Mouse (Mus musculus): ENCODE measurements around the gene Dus3l.

Dus3l gene

DNA sequence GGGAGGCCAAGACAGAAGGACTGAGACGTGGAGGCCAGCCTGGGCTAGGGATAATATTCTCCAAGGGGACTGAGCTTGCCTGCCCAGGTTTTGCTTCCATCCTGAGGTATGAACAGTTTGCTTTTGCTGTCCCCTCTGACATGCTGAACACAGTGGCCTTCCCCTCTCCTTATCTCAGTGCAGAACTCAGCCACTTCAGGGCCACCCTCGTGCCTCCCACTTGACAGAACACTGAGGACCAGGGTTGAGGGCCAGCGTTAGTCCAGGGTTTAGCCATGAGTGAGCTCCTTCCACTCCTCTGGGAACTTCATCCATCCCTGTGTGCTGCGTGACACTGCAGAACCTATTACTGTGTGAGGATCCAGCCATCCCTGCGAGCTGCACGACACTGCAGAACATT, 24.7 kb downstream of the Dus3l start:
- no peak for DNase-seq (ENCODE audit: extremely low spot score, low spot score)

DNA sequence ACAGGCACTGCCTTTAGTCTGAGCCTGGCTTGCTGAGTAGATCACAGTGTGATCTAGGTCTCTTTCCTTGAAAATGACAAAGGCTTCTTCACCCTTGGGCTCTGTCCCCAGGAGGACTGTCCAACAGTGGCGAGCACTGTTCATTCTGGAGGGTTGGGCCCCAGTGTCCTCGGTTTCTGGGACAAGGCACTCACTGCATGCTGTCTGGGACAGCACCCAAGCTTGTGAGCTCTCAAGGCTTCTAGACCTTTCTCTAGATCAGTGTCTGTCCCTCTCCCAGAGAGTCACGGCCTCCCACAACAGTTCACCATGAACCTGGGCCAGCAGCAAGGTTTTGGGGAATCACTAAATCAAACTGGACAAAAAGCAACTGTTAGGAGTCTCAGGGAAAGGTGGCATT, 28.0 kb downstream of the Dus3l start:
- no peak for DNase-seq (ENCODE audit: extremely low spot score, low spot score)

DNA sequence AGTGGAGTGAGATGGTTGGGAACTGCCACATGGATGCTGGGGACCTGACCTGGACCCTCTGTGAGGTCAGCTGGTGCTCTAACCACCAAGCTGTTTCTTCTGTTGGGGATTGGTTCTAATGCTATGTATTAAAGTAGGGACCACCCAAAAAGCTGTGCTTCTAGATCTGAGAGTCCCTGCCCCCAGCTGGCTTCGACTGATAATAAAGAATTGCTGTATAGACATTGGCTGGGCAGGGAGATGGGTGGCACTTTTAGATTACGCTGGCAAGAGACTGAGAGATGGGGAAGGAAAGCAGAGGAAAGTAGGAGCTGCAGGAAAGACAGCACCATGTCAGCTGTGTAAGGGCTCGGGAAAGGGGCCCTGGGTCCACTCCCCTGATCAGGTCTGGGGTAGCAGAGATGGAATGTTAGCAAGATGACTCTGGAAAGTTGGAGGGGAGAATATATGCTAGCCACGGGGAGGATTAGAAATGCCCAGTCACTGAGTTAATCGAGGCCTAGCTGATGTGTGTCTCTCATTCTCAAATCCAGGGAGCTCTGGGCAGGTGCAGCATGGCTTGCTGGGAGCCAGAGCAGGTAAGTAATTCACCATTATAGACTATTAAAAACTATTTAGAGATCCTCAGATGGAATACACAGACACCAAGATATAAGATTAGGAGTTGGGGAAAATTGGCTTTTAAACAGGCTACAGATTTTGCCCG, 29.2 kb downstream of the Dus3l start:
- no peak for DNase-seq (ENCODE audit: extremely low spot score, low spot score)

DNA sequence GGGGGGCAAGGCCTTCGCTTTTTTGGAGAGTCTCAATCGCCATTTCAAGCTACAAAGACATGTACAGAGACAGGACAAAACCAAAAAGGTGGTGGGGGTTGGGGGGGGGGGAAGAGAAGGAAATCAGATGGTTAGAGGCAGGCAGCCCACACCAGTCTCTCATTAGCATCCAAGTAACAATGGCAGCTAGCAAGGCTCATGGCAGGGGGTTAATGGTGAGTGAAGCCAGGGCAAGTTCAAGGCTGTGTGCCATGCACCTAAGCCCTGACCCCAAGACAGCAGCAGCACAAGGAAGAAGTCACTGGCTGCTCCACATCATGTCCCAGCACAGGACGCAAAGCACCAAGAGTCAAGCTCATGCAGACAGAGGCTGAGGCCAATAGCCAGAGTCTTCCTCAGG, 34.7 kb downstream of the Dus3l start:
- no peak for DNase-seq (ENCODE audit: extremely low spot score, low spot score)

DNA sequence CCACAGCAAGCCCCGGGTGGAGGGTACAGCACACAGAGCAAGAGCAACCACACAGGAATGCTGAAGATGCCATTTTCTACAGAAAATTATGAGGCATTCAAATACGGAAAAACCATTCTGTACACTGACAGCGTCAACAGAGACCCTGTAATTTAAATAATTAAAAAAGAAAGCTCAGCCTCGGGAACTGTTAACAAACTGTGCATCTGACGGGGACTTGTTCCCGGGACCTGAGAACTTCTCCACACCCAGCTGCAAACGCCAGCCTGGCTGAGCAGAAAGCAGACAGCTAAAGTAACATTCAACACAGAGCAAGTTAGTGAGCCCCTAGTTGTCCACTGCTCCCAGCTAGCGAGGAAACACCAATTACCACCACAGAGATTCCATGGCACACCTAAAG, 37.5 kb downstream of the Dus3l start:
- DNase-seq (ENCODE audit: extremely low spot score, low spot score) = no peak

DNA sequence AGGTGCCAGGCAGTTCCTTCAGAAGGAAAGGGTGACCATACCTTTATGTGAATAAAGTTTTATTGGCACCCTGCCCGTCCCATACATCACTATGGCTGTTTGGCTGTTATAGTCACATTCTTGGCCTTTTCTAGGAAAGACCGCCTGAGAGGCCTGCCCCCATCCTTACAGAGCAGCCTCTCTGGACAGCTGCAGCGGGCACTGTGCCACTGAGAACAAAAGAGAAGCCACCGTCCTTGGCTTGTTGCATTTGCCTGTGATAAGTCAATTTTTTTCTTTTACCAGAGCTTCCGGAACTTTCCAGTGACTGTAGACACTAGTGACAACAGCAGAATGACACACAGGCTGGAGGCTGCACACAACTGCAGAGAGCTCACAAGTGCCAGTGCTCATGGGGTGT, 40.4 kb downstream of the Dus3l start:
- DNase-seq (ENCODE audit: extremely low spot score, low spot score) = no peak

DNA sequence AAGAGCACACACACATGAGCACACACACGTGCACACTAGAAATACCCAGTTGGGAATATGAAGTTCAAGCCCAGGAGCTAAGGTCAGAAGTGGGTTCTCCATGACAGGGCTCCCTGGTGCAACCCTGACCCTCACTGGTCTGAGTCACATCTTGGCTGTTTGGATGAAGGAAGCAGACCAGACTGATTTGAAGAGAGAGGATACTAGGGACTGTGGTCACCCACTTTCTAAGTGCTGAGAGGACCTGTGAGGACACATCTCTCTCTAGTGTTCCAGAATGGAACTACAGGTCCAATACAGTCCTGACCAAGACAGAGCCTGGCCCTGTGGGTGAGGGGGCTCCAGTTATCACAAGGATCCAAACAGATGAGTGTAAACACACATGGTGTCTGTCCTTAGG, 41.2 kb downstream of the Dus3l start:
- DNase-seq (ENCODE audit: extremely low spot score, low spot score) = no peak

DNA sequence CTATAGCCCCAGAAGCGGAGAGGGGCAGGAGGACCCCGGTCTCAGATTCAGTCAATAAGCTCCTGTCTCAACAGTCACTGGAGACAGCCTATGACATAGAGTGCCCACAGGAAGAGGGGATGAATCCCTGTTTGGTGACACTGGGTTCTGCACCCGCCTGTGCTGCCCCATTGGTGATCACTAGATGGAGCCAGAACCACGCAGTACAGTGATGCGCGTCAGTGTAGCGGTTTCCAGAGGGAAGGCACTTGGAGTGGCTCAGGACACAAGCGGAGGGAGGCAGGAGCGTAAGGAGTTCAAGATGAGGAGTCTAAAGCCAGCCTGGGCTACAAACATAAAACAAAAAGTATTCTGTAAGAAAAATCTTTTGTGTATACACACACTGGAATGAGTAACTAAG, 44.0 kb downstream of the Dus3l start:
- DNase-seq (ENCODE audit: extremely low spot score, low spot score) = peak; percentile 80

DNA sequence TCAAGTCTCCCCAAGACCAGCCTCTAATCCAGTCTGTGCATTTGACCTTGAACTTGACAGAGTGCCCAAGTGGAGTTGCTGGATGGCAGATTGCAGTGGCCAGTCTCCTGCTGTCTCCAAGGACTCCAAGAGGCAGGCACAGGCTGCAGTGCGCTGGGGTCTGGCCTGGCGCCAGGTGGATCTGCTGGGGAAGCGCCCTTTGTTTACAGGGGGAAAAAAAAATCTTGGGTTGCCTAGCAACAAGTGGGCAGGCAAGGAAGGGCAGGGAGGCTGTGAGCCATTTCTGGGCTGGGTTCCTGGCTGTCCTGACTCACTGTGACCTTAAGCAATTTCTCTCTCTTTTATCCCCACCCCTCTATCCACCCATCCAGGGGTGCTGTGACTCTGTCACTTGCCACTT, 45.7 kb downstream of the Dus3l start:
- DNase-seq (ENCODE audit: extremely low spot score, low spot score) = peak; percentile 61

DNA sequence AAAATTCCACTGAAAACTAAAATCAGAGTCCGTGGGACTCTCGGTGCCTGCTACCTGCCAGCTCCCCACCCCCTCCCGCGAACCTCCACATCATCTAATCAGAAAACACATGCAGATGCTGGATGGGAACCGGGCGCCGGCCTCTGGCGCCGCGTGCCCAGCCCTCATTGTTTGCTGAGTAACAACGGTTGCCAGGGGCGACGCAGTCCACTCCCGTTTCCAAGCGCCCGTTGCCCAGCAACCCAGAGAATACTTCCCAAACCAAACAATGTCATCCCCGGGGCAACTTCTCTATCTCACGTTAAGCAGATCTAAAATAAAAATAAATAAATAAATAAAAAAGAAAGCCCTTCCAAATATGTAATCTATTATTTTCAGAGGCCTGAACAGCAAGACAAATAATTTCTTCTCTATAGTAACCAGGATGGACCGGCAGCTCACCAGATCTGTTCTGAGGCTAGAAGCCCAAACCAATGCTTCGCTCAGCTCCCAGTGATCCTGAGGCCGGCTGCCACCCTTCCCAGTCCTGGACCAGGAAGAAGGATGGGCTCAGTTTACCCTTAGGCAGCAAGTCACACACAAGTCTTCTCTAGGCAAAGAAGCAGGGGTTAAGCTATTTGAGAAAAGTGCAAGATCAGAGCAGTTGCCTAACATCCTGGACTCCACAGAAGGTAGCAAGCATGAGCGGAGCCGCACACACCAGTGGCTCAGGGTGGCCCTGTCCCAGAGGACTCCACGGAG, 49.9 kb downstream of the Dus3l start:
- DNase-seq (ENCODE audit: extremely low spot score, low spot score) = peak; percentile 92

DNA sequence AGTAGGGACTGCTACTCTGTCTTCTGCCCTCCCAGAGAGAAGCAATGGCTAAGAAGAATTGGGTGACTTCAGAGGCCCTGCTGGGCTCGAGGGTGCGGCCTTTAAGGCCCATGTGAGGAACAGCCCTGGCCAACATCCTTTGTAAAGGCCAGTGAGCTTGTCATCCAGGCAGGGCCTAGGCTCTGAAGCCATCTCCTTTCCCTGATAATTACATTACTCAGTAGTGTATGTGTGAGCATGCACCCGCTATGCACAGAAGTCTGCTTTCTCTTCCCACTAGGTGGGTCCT, 50.4 kb downstream of the Dus3l start:
- DNase-seq (ENCODE audit: extremely low spot score, low spot score) = no peak

DNA sequence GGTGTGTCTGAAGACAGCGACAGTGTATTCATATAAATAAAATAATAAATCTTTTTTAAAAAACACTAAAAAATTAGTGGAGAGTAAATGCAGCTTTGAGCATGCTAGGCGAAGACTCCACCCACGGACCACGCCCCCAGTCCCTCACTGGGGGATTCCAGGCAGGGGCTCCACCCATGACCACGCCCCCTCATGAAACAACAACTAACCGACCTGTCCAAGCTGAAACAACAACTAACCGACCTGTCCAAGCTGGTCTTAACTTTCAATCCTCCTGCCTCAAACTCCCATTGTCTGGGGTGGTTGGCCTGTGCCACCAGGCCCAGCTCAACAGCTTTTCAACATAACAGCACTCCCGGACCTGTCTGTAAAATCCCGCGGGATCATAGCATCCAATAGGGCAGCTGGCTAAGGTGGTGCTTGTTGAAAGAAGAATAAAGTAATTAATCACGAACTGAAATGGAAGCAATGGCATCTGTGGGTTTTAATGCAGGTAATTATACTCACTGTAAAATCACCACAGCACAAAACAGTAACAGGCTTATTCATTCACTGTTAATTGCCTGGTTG, 53.6 kb downstream of the Dus3l start:
- DNase-seq (ENCODE audit: extremely low spot score, low spot score) = no peak

DNA sequence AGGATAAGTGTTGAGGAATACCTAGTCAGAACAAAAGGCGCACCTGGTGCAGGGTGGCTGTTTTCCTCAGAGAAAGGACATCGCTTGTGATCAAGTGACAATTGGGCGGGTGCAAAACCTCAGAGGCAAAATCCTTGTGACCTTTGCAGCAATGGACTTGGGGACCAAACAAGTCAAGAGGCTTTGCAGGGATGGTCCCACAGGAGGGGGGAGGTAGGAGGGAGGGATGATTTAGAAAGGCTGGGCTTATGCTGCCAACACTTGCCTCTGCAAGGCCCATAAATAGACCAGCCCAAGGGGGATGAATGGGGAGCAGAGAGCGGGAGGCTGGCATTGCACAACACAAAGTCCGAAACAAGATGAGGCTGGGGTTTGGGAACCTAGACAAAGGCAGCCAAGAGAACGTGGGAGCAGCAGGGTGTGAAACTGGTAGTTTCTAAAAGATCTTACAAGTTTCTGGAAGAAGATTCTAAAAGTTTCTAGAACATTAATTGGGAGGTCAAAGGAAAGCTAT, 54.5 kb downstream of the Dus3l start:
- no peak for DNase-seq (ENCODE audit: extremely low spot score, low spot score)

All from neural tube, embryonic 10.5 days (tissue).